Mouse (Mus musculus) brain, embryonic 18.5 days (tissue): ENCODE measurements at regions not wholly inside any gene's neighbourhood (a gene's known extent, or its start where the extent isn't known, plus 50 kb on each side); places are given as distances from the start of the nearest gene placed in this dataset.
"Not testable (repeated sequence)": the region's sequence is repeated elsewhere in the genome, so short reads cannot be mapped to it uniquely, and the experiment has no call there.

Experiments
- DNase-seq: peaks from one replicate; pipeline ENCODE4 v3.0.0-alpha.2; 2012; ENCODE audit warnings: low read depth, low spot score

DNA sequence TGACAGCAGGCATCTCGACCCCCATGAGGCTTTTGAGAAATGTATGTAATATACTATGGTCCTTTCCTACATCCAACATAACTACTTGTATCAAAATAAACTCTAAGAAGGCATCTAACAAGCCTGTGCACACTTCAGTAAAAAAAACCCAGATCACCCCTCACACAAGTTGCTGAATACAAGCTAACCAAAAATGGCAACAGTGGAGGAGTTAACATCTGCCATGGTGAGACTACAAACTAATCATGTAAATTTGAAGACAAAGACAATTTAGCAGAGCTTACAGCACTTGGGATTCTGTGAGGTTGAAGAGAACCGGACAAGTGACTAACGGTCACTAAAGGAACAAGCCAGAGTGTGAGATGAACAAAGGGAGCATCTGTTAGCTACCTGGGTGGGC, 380.6 kb upstream of the Ngly1 start:
- DNase-seq = no peak

DNA sequence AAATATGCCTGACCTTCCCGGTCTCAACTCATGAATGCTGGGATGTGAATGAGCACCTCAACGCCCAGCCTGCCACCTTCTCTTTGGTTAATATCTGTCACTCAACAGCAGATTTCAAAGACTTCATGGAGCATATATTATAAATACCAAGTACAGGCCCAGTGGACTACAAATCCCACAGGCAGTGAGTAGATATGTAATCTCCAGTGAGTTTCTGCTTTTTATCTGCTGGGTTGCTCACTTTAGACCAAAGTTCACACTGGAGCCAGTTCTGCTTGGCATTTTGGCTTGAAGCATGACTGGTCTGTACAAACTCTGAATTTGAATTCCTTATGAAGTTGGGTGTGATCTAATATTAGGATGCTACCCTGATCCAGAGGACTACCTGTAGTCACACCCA, 377.1 kb upstream of the Ngly1 start:
- DNase-seq = no peak

GRCm38 (mm10) chr14:15880146-15880545, 368.9 kb upstream of the Ngly1 start:
- no peak for DNase-seq

DNA sequence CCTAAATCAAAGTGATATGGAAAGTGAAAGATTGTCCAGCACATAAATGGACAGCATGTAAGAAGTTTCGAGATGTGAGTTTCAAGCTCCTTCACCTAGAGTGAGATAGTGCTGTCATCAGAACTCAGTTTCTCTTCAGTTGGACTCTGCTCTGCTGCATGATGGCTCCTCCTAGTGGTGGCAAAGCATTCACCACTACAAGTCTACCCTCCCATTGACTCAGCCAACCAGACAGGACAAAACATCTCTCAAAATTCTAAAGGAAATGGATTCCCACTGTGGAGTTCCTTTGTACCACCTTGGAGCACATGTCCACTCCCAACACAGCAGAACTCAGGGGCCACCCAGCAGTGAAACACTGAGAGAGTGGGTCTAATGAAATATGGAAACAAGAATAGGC, 367.8 kb upstream of the Ngly1 start:
- no peak for DNase-seq

DNA sequence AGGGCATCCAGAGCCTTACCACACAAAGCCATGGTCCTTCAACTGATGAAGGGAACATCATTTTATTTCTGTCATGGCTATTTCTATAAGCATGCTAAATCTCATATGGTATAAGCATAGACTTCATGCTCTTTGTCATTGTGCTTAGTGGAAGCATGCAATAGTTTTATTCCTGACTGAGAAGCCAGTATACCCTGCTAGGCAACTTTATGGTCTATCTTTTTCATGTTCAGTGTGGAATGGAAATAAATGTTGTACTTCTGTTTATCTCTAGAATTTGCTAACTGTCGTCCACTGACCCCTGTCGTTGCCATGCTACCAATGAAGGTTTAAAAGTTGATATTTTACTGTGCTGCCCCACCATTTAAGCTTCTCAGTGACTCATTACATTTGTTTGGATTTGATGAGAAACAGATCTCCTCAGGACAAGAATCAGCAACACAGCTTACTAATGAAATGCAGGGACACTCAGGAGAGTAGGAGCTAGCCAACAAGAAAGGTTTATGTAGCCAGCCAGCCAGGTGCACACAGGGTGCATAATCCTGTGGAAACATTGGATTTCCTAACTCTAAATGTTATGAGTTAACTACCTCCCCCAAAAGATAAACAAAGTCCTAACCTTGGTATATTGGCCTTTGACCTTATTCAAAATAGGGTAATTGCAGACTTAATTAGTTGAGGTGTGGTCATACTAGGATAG, 364.3 kb upstream of the Ngly1 start:
- DNase-seq = no peak

- DNase-seq = no peak
These were observed 352.0 kb upstream of the Ngly1 start for GRCm38 (mm10) chr14:15897098-15897497.

DNA sequence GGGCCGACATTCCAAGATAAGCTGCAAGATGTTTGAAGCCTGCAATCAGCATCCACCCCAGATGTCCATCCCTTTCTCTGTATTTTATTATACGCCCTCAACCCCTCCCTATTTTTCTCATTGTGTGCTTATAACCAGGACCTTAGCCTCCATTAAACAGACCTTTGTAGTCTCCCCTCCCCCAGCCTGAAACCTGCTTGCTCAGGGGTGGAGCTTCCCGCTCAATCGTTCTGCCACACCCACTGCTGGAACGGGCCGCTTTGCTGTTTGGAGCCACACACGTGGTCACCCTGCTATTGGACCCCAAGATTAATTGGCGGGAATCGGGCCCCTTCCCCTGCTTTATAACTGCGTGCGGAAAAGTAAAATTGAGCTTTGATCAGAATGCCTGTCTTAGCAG, 342.7 kb upstream of the Ngly1 start:
- DNase-seq = not testable (repeated sequence)

DNA sequence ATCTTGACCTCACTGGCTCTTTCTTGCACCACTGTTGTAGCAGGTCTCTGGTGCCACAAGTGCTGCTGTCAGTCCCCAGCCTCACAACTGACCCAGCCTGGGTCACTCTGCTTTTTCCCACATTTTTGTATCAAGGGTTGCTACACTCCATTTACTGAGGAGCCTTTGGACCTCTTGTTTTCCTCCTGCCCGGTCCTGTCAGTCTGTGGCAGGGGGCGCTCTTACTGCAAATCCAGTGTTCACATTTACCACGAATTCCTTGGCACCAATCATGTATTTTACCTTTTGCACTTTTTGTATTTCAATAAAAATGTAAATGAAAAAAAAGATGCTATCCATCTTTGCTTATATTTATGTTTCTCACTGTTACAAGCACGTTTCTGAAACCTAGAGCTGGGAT, 335.9 kb upstream of the Ngly1 start:
- not testable (repeated sequence) for DNase-seq

DNA sequence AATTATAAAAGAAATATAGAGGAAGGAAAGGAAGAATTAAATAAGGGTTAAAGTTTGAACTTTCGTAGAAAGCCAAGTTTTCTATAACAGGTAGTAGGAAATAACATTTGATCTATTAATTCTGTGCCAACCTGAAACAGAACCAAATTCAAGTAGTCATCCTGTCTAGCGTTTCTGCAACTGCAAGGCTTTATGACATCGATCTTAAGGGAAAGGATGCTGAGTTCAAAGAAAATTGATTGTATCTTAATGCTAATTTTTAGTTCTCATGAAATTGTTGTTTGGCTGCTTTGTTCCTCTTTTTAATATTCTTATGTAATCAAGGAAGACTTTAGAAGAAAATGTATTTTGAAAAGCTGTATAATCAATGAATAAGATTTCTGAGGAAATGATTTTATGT, 334.9 kb upstream of the Ngly1 start:
- DNase-seq = no peak

DNA sequence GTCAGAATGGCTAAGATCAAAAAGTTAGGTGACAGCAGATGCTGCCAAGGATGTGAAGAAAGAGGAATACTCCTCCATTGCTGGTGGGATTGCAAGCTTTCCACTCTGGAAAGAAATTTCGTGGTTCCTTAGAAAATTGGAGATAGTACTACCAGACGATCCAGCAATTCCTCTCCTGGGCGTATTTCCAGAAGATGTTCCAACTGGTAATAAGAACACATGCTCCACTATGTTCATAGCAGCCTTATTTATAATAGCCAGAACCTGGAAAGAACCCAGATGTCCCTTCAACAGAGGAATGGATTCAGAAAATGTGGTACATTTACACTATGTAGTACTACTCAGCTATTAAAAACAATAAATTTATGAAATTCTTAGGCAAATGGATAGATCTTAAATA, 324.4 kb upstream of the Ngly1 start:
- not testable (repeated sequence) for DNase-seq

- no peak for DNase-seq
These were observed 314.4 kb upstream of the Ngly1 start for GRCm38 (mm10) chr14:15934729-15935128.

- DNase-seq = no peak
These were observed 278.8 kb upstream of the Ngly1 start for GRCm38 (mm10) chr14:15970321-15970720.

GRCm38 (mm10) chr14:15970767-15971166, 278.3 kb upstream of the Ngly1 start:
- DNase-seq = no peak

DNA sequence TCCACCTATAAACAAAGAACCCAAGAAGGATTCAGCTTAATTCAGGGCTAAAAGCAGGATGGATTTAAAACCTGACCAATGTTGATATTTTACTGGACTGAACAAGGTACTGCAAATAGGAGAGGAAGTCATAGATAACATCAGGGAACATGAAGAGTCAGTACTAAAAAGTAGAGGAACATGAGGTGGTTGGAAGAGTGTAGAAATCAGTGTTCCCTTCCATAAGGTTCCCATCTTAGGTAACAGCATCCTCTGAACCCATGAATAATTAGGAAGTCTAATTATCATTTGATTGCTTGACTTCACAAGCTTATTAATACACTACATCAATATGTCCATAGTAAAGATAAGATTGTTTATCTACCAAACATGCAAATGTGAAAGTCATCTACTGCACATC, 277.8 kb upstream of the Ngly1 start:
- no peak for DNase-seq

GRCm38 (mm10) chr14:15977366-15977765, 271.7 kb upstream of the Ngly1 start:
- no peak for DNase-seq

- DNase-seq = no peak
These were observed 270.8 kb upstream of the Ngly1 start for GRCm38 (mm10) chr14:15978329-15978728.

- DNase-seq = no peak
These were observed 243.7 kb upstream of the Ngly1 start for GRCm38 (mm10) chr14:16005409-16005808.

- DNase-seq = no peak
These were observed 242.1 kb upstream of the Ngly1 start for GRCm38 (mm10) chr14:16006968-16007367.

- no peak for DNase-seq
These were observed 239.3 kb upstream of the Ngly1 start for GRCm38 (mm10) chr14:16009778-16010177.

GRCm38 (mm10) chr14:16023853-16024252, 225.2 kb upstream of the Ngly1 start:
- DNase-seq = no peak

- DNase-seq = no peak
These were observed 211.3 kb upstream of the Ngly1 start for GRCm38 (mm10) chr14:16037771-16038170.

- no peak for DNase-seq
These were observed 210.7 kb upstream of the Ngly1 start for GRCm38 (mm10) chr14:16038336-16038735.

GRCm38 (mm10) chr14:16044466-16044865, 204.6 kb upstream of the Ngly1 start:
- no peak for DNase-seq

GRCm38 (mm10) chr14:16072534-16072933, 176.5 kb upstream of the Ngly1 start:
- not testable (repeated sequence) for DNase-seq
